Mouse (Mus musculus) cerebral cortex, adult 2 months (tissue): ENCODE measurements around the gene Rnf212.

Experiments
- WGBS: fragments of 180-500 bp; shearing (Covaris S2); methylation state at CpG from one replicate; pipeline ENCODE4 v1.1.7; 2018; 5-methylcytosine and 5-hydroxymethylcytosine counted together

The Rnf212 gene

GRCm38 (mm10) chr5:108774630-108775306 is at the start of gene Rnf212:
Rnf212 (minus strand) TSS chr5:108774982.
- 75% methylated on average over 40 of the region's 40 CpGs for WGBS

- WGBS: 75% methylated on average over 2 of the region's 2 CpGs
Measured at GRCm38 (mm10) chr5:108823276-108823675, 48.5 kb upstream of the Rnf212 start.

- 82% methylated on average over 2 of the region's 2 CpGs for WGBS
Measured at GRCm38 (mm10) chr5:108808750-108809149, 34.0 kb upstream of the Rnf212 start, which contains the start of gene Vmn2r8. Vmn2r8 (minus strand) TSS chr5:108808850.

- WGBS: 36% methylated on average over 1 of the region's 1 CpGs
Measured at GRCm38 (mm10) chr5:108803646-108804045, 28.9 kb upstream of the Rnf212 start.

GRCm38 (mm10) chr5:108795263-108795662 is 20.5 kb upstream of the Rnf212 start, which contains the start of gene Tmed11:
Tmed11 (minus strand) TSS chr5:108795363.
- WGBS: 56% methylated on average over 2 of the region's 2 CpGs

- WGBS: 38% methylated on average over 1 of the region's 1 CpGs
Measured at GRCm38 (mm10) chr5:108790385-108790784, 15.6 kb upstream of the Rnf212 start.

GRCm38 (mm10) chr5:108760002-108760401 is 14.8 kb downstream of the Rnf212 start:
- WGBS: 85% methylated on average over 2 of the region's 2 CpGs

GRCm38 (mm10) chr5:108758396-108758795 is 16.4 kb downstream of the Rnf212 start:
- WGBS: 57% methylated on average over 3 of the region's 3 CpGs

- 82% methylated on average over 4 of the region's 4 CpGs for WGBS
Measured at GRCm38 (mm10) chr5:108751258-108751657, 23.5 kb downstream of the Rnf212 start.

GRCm38 (mm10) chr5:108750328-108751210 is 24.2 kb downstream of the Rnf212 start:
- WGBS: 83% methylated on average over 5 of the region's 5 CpGs

- WGBS: 87% methylated on average over 3 of the region's 3 CpGs
Measured at GRCm38 (mm10) chr5:108744629-108745028, 30.2 kb downstream of the Rnf212 start.

GRCm38 (mm10) chr5:108743856-108744255 is 30.9 kb downstream of the Rnf212 start:
- 64% methylated on average over 2 of the region's 2 CpGs for WGBS

- WGBS: 79% methylated on average over 2 of the region's 2 CpGs
Measured at GRCm38 (mm10) chr5:108742596-108742995, 32.2 kb downstream of the Rnf212 start.

- WGBS: 89% methylated on average over 2 of the region's 2 CpGs
Measured at GRCm38 (mm10) chr5:108741844-108742243, 32.9 kb downstream of the Rnf212 start.

- WGBS: 88% methylated on average over 1 of the region's 1 CpGs
Measured at GRCm38 (mm10) chr5:108727425-108727824, 47.4 kb downstream of the Rnf212 start.

GRCm38 (mm10) chr5:108726557-108727248 is 48.1 kb downstream of the Rnf212 start:
- 27% methylated on average over 5 of the region's 5 CpGs for WGBS

- 60% methylated on average over 2 of the region's 2 CpGs for WGBS
Measured at GRCm38 (mm10) chr5:108724006-108724405, 50.8 kb downstream of the Rnf212 start.

- WGBS: 80% methylated on average over 7 of the region's 7 CpGs
Measured at GRCm38 (mm10) chr5:108719761-108720160, 55.0 kb downstream of the Rnf212 start.

- 60% methylated on average over 4 of the region's 4 CpGs for WGBS
Measured at GRCm38 (mm10) chr5:108718051-108718450, 56.7 kb downstream of the Rnf212 start.

GRCm38 (mm10) chr5:108715974-108716373 is 58.8 kb downstream of the Rnf212 start:
- 85% methylated on average over 1 of the region's 1 CpGs for WGBS

- WGBS: 50% methylated on average over 6 of the region's 6 CpGs
Measured at GRCm38 (mm10) chr5:108714149-108714548, 60.6 kb downstream of the Rnf212 start.

- 56% methylated on average over 2 of the region's 2 CpGs for WGBS
Measured at GRCm38 (mm10) chr5:108713096-108713495, 61.7 kb downstream of the Rnf212 start.
